Mouse (Mus musculus): ENCODE measurements around the gene Sell. TPM values are rescaled to one million over a fixed set of nuclear protein-coding genes. Genes with fewer than 3 reads are reported as not detected.
"Not testable (repeated sequence)": the region's sequence is repeated elsewhere in the genome, so short reads cannot be mapped to it uniquely, and the experiment has no call there.

The Sell gene
- polyA plus RNA-seq (2015; fragmentation: Nextera tagmentation; extraction: Ambion mirVana), result 10.9 and 11.8 TPM in 2 replicates

DNA sequence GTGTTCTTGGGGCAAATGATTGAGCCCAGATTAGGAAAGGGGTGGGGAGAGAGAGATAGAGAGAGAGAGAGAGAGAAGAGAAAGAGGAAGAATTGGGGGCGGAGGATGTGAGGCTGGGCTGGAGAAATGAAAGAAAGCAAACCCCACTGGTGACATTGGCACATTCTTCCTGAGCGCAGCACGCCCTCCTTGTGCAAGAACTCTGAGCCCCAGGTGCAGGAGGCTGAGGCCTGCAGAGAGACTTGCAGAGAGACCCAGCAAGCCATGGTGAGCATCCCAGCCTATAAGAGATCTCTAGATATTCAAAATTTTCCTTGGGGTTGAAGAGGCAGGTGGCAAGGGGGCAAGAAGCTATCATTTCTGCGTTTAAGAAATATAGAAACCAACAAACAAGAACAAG, at the start of gene Sell:
Gene Sell, plus strand, starts transcription at position 58 of the 400 bp plus-strand sequence.
- Histone ChIP-seq H3K9ac (no peak within 1 kb of the TSS), H3K27me3 (no peaks in the 10 kb centered on the region), H3K27ac (replicated peaks) (no peak within 1 kb of the TSS), H3K4me1 (replicated peaks) (no peaks in the 10 kb centered on the region; the same call in 1 of the 2 replicates), H3K36me3 (replicated peaks) (no peaks in the 10 kb centered on the region), H3K4me3 (replicated peaks) (0 out of 2 replicates have a peak within 1 kb of the TSS, but pooled peaks have one; percentile 3), H3K9me3 (replicated peaks) (no peaks in the 10 kb centered on the region), H3K4me2 (peak within 1 kb of the TSS; percentile 3; the same call in 1 of the 2 replicates)
- 35% methylated on average over 4 of the region's 4 CpGs for WGBS (ENCODE audit: insufficient replicate concordance)
- ATAC-seq (ENCODE audit: insufficient read depth), result no peak

DNA sequence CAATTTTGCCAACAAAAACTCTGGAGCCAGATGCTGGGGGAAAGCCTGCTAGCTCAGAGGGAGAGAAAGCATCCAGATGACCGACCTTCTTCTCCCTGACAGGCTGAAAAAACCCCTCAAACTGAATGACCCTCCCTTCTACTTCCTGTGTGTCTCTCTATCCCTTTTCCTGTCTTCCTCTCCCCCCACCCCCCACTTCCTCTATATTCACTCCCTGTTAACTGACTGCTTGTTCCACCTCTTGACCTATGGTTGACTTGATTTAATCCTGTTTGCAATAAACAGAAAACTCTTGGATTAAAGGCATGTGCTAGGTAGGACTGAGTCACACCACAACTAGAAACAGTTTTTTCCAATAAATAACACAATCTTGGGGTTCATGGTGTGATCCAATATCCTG, 47.2 kb upstream of the Sell start:
- no peak for ATAC-seq (ENCODE audit: insufficient read depth)
- no peaks in the 10 kb centered on the region for H3K27me3 ChIP-seq
- H3K4me1 ChIP-seq (replicated peaks), result no peaks in the 10 kb centered on the region
- H3K36me3 ChIP-seq (replicated peaks), result no peaks in the 10 kb centered on the region
- H3K27ac ChIP-seq (replicated peaks), result no peak overlapping the region
- H3K9ac ChIP-seq, result no peak overlapping the region
- no peak overlapping the region for H3K4me2 ChIP-seq
- WGBS (ENCODE audit: insufficient replicate concordance), result 5% methylated on average over 1 of the region's 1 CpGs
- no peak overlapping the region for H3K4me3 ChIP-seq (replicated peaks)
- no peaks in the 10 kb centered on the region for H3K9me3 ChIP-seq (replicated peaks)

DNA sequence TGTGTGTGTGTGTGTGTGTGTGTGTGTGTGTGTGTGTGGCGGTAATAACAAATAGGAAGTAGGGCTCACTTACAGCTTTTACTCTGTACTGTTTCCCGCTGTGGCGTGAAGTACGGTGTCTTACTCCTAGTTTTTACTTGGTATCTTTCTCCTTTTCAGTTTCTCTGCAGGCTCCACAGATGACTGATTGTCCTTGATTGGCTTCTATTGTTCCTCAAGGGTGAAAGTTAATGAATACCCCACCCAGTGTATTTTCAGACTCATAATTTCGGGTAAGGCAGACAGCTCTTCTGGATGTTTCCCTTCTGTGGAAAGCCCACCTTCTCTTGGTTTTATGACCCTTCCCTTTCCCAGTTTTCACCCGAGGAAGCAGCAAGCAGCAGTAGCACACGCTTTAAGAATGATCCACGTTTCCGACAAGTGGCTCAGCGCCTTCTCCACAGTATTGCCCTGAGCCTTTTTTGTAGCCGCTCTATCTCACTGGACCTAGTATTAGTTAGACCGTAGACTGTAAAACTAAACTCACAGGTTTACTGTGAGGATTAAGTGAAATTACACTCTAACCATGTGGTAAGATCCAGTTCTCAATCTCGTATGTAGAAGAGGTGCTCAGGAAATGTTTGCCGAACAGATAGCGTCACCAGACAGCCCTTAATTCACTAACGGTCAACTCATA, 43.4 kb upstream of the Sell start:
- H3K4me3 ChIP-seq (replicated peaks), result no peak overlapping the region
- H3K27me3 ChIP-seq, result no peaks in the 10 kb centered on the region
- H3K9ac ChIP-seq, result no peak overlapping the region
- H3K36me3 ChIP-seq (replicated peaks), result no peaks in the 10 kb centered on the region
- H3K4me1 ChIP-seq (replicated peaks), result no peaks in the 10 kb centered on the region
- no peak overlapping the region for H3K4me2 ChIP-seq
- no peak overlapping the region for H3K27ac ChIP-seq (replicated peaks)
- ATAC-seq (ENCODE audit: insufficient read depth), result no peak
- no peaks in the 10 kb centered on the region for H3K9me3 ChIP-seq (replicated peaks)
- 64% methylated on average over 16 of the region's 16 CpGs for WGBS (ENCODE audit: insufficient replicate concordance)

DNA sequence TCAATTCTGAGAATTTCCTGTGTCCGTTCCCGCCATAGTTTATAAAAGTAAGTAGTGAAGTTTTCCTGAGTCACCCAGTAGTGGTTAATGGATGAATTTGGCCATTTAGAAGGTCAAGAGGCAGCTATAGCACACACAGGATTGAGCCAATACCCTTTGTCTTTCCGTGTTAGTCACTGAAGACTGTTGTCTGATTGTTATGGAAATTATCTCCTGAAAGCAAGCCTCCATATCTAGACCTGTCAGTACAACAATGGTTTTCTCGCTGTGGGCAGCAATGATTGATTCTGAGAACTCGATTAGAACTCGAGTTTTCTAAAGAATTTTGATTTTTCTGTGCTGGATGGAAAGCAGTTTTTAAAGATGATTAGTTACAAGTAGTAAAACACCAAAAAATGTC, 42.0 kb upstream of the Sell start:
- no peak overlapping the region for H3K4me3 ChIP-seq (replicated peaks)
- no peak for ATAC-seq (ENCODE audit: insufficient read depth)
- no peaks in the 10 kb centered on the region for H3K36me3 ChIP-seq (replicated peaks)
- WGBS (ENCODE audit: insufficient replicate concordance), result 36% methylated on average over 6 of the region's 6 CpGs
- H3K9ac ChIP-seq, result no peak overlapping the region
- no peaks in the 10 kb centered on the region for H3K9me3 ChIP-seq (replicated peaks)
- no peak overlapping the region for H3K4me2 ChIP-seq
- H3K27me3 ChIP-seq, result no peaks in the 10 kb centered on the region
- no peak overlapping the region for H3K27ac ChIP-seq (replicated peaks)
- no peaks in the 10 kb centered on the region for H3K4me1 ChIP-seq (replicated peaks)

DNA sequence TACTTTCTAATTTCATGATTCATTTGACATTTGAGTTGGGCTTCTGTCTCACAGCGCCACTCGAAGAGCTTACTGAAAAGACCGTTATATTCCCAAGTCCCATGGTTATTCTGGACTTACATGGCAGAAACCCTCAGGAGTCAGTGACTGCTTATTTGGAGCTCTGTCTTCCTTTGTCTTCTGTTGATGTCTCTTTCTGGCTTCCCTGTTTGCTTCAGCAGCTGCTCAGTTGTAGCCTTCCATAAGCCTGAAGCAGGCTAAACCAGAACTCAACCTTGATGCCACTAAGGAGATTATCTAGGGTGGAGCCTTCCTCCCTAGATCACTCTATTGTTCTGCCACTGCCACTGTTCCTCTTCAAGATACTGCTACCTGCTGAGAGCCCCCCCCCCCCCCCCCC, 41.0 kb upstream of the Sell start:
- ATAC-seq (ENCODE audit: insufficient read depth); H3K27me3 ChIP-seq; H3K4me3 ChIP-seq (replicated peaks); H3K4me1 ChIP-seq (replicated peaks); H3K9me3 ChIP-seq (replicated peaks); H3K27ac ChIP-seq (replicated peaks); H3K9ac ChIP-seq; H3K4me2 ChIP-seq; H3K36me3 ChIP-seq (replicated peaks): not testable (repeated sequence)
- WGBS (ENCODE audit: insufficient replicate concordance), result 85% methylated on average over 3 of the region's 3 CpGs

DNA sequence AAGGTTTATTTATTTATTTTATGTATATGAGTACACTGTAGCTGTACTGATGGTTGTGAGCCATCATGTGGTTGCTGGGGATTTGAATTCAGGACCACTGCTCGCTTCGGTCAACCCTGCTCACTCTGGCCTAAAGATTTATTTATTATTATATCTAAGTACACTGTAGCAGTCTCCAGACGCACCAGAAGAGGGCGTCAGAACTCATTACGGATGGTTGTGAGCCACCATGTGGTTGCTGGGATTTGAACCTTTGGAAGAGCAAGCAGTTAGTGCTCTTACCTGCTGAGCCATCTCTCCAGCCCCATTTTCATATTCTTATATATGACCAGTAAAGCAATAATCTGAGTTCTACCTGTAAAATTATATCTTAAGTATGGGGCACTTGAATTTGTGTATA, 39.7 kb upstream of the Sell start:
- not testable (repeated sequence) for H3K27ac ChIP-seq (replicated peaks); H3K9ac ChIP-seq; H3K9me3 ChIP-seq (replicated peaks); H3K36me3 ChIP-seq (replicated peaks); H3K4me1 ChIP-seq (replicated peaks); H3K27me3 ChIP-seq; H3K4me2 ChIP-seq; H3K4me3 ChIP-seq (replicated peaks); ATAC-seq (ENCODE audit: insufficient read depth)
- 64% methylated on average over 5 of the region's 5 CpGs for WGBS (ENCODE audit: insufficient replicate concordance)

DNA sequence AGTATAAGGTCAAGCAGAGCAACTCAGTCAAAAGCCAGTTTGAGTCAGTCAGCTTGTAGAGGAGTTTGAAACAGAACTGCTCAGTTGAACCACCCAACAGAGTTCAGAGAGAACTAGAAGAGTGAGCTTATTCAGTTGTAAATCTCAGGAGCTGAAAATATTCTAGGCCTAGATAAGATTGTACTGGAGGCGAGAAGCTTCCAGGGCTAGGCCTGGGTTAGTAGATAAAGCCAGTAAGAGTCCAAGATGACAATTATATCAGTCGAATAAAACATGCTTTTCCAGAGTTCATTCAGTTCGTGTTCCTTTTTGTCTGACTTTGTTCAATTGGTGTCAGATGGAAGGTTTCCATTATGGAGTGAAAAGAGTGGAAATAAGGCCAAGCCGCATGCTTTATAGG, 36.1 kb upstream of the Sell start:
- WGBS (ENCODE audit: insufficient replicate concordance), result 43% methylated on average over 4 of the region's 4 CpGs
- no peak for ATAC-seq (ENCODE audit: insufficient read depth)
- Histone ChIP-seq H3K4me2 (no peak overlapping the region), H3K4me1 (replicated peaks) (no peaks in the 10 kb centered on the region), H3K27me3 (no peaks in the 10 kb centered on the region), H3K36me3 (replicated peaks) (no peaks in the 10 kb centered on the region), H3K9ac (no peak overlapping the region), H3K9me3 (replicated peaks) (no peaks in the 10 kb centered on the region), H3K4me3 (replicated peaks) (no peak overlapping the region), H3K27ac (replicated peaks) (no peak overlapping the region)

DNA sequence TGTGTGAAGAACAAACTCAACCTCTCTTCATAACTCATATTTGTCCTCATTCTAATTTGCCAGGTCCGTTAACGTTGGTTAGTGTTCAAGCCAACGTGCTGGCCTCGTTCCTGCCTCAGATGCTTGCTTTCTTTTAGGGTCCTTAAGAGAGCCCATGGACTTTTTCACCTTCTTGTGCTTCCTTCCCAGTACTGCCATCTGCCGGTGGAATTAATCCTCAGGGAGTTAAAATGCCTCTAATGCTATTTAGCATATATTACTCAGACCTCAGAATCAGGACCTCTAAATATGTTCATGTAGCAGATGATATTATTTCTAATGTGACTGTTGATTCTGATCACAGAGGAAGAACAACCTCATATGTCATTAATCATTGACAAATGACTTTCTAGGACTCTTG, 34.4 kb upstream of the Sell start:
- H3K4me3 ChIP-seq (replicated peaks), result no peak overlapping the region
- WGBS (ENCODE audit: insufficient replicate concordance), result 49% methylated on average over 5 of the region's 5 CpGs
- no peak for ATAC-seq (ENCODE audit: insufficient read depth)

DNA sequence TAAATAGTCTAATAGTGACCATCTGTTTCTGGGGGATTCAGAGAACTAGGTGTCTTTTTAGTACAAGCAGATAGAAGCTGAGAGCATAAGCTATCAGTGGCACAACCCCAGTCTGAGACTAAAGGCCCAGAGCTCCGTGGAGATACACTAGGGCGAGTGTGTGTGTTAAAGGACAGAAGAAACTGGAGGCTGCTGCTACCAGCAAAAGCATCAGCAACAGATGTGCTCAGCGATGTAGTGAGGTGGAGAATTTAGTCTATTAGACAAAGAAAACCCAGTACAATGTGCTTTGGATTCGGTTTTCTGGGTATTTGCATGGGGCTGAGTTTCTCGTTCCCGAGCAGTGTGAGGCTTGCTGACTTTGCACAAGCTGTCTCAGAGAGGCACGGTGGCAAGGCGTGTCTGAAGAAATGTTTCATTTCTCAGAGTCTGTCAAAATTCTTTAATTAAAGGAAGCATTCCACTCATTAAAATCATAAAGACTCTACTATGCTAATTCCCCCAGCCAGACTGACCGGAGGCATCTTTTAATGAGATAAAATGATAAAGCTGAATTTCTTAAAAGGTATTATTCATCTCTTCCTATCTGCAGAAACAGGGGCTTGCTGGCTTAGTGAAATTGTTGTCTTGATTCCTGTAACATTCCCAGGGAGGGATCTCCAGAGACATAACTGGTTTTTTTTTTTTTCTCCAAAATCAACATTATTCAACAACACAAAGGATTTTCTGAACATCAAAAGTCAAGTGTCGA, 21.2 kb upstream of the Sell start:
- Histone ChIP-seq H3K9ac (no peak overlapping the region), H3K9me3 (replicated peaks) (no peaks in the 10 kb centered on the region), H3K27me3 (no peaks in the 10 kb centered on the region), H3K27ac (replicated peaks) (no peak overlapping the region), H3K4me1 (replicated peaks) (no peaks in the 10 kb centered on the region), H3K36me3 (replicated peaks) (no peaks in the 10 kb centered on the region), H3K4me2 (no peak overlapping the region), H3K4me3 (replicated peaks) (no peak overlapping the region)
- no peak for ATAC-seq (ENCODE audit: insufficient read depth)
- 70% methylated on average over 10 of the region's 10 CpGs for WGBS (ENCODE audit: insufficient replicate concordance)

More for the DNA sequence above, 34.4 kb upstream of the Sell start:
- H3K36me3 ChIP-seq (replicated peaks), result no peaks in the 10 kb centered on the region
- H3K4me2 ChIP-seq, result no peak overlapping the region
- no peaks in the 10 kb centered on the region for H3K27me3 ChIP-seq
- no peaks in the 10 kb centered on the region for H3K9me3 ChIP-seq (replicated peaks)
- H3K4me1 ChIP-seq (replicated peaks), result no peaks in the 10 kb centered on the region
- no peak overlapping the region for H3K9ac ChIP-seq
- no peak overlapping the region for H3K27ac ChIP-seq (replicated peaks)

DNA sequence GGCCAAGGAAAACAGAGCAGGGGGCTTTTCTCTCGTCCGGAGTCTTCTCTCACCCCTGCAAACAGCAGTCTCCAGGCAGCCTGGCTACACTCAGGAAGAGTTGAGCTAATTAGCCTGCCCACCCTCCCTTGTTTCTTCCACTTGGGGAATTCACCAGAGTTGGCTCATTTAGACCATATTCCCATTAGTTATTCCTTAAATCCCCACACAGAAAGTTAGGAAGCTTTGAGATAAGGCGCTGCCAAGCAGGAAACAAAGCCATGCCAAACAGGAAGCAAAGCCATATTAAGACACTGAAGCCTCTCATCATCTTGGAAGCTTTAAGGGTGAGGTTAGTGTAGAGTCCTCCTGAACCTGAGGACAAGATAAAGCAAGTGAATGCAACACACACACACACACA, 18.2 kb upstream of the Sell start:
- 48% methylated on average over 3 of the region's 3 CpGs for WGBS (ENCODE audit: insufficient replicate concordance)
- no peaks in the 10 kb centered on the region for H3K36me3 ChIP-seq (replicated peaks)
- 0 out of 2 replicates have a peak, but pooled peaks have one; percentile 28 for ATAC-seq (ENCODE audit: insufficient read depth)

DNA sequence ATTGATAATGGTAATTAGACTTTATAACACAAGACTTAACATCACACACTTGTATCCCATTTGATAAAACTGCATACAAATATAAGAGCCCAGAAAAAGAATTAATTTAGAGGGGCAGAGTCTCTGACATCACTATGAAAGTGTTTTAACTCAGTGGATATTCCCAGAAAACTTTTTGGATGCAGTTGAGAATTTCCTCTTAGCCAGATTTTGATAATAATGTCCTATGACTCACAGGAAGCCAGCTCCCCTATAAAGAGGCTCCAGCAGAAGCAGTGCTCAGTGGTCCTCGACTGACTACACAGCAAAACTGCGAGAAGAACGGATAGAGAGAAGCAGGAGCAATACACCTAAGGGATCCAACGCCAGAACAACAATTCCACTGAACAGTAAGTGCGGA, 13.8 kb upstream of the Sell start, which contains the start of gene Sele:
Gene Sele, plus strand, starts transcription at position 301 of the 400 bp plus-strand sequence.
- Histone ChIP-seq H3K4me3 (replicated peaks) (no peak within 1 kb of the TSS), H3K4me1 (replicated peaks) (no peaks in the 10 kb centered on the region), H3K4me2 (no peak within 1 kb of the TSS), H3K36me3 (replicated peaks) (no peaks in the 10 kb centered on the region), H3K27me3 (no peaks in the 10 kb centered on the region), H3K9me3 (replicated peaks) (no peaks in the 10 kb centered on the region), H3K9ac (no peak within 1 kb of the TSS), H3K27ac (replicated peaks) (no peak within 1 kb of the TSS)
- no peak for ATAC-seq (ENCODE audit: insufficient read depth)
- WGBS (ENCODE audit: insufficient replicate concordance), result 56% methylated on average over 5 of the region's 5 CpGs

More for the DNA sequence above, 18.2 kb upstream of the Sell start:
- H3K4me3 ChIP-seq (replicated peaks), result no peak overlapping the region
- no peaks in the 10 kb centered on the region for H3K4me1 ChIP-seq (replicated peaks)
- H3K9ac ChIP-seq, result no peak overlapping the region
- no peak overlapping the region for H3K27ac ChIP-seq (replicated peaks)
- H3K27me3 ChIP-seq, result no peaks in the 10 kb centered on the region
- H3K4me2 ChIP-seq, result no peak overlapping the region
- no peaks in the 10 kb centered on the region for H3K9me3 ChIP-seq (replicated peaks)
